Mouse (Mus musculus): ENCODE results near the gene Gnl1. TPM values are rescaled to one million over a fixed set of nuclear protein-coding genes. Genes with fewer than 3 reads are reported as not detected.
A peak's percentile ranks its signal among the peaks of the same experiment; 100 is the strongest.
"Not testable (repeated sequence)": the region's sequence is repeated elsewhere in the genome, so short reads cannot be mapped to it uniquely, and the experiment has no call there.

Gene Gnl1
- total RNA-seq, 2 experiments from 2014 or later: 32.8 to 33.1 TPM

- DNase-seq: peak; percentile 83 to 87
- intact Hi-C loops (cut with DNase I): loop anchor here (1.0 to 5.0 kb wide), 2 partner anchors 56 to 161 kb away; no protein-coding TSS in a partner anchor
These were observed 14.0 kb downstream of the Gnl1 start for GRCm38 (mm10) chr17:35993675-35994074.

GRCm38 (mm10) chr17:35994175-35994878, 14.7 kb downstream of the Gnl1 start:
- intact Hi-C loops (cut with DNase I): loop anchor here (5.0 kb wide), 1 partner anchor 162 kb away; no protein-coding TSS in a partner anchor
- peak; percentile 84 to 86 for DNase-seq

DNA sequence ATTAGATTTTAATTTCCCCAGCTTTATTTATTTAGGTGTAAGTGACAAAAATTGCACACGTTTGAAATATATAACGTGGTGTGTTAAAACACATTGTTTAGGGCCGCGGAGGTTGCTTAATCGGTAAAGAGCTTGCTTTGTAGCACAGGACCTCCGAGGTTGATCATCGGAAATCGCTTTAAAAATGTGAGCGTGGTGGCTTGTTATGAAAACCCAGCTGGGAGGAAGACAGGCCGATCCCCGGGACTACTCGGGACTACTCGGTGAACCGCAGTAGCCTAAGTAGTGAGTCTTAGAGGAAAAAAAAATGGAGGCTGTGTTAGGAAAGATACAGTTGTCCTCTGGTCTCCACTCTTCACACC, 15.2 kb downstream of the Gnl1 start:
- intact Hi-C loops (cut with DNase I): loop anchor here (5.0 kb wide), 2 partner anchors 117 to 163 kb away; no protein-coding TSS in a partner anchor
- no peak for DNase-seq

DNA sequence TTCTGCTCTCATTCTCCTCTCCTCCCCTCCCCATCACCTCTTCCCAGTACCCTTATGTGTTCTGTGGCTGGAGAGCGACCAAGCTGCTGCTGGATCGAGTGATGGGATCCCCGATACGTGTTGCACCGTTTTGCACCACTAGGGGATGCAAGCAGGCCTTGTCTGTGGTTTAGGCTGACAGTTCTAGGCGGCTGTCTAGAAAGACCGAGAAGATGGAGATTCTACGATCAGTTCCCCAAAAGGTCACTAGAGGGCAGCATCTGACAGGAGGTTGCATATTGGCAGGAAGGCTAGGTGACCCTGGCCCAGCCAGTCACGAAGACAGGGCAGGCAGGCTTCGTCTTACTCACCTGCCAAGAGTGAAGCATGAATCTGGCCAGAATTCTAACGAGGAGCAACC, 17.3 kb downstream of the Gnl1 start:
- intact Hi-C loops (cut with DNase I): loop anchor here (1.0 to 5.0 kb wide), 3 partner anchors 38 to 194 kb away; partner anchors contain the start of gene H2-T3
- peak; percentile 98 to 99 for DNase-seq

- DNase-seq: peak in 1 of 2 experiments; percentile 11
- intact Hi-C loops (cut with DNase I): loop anchor here (1.0 to 5.0 kb wide), 3 partner anchors 37 to 193 kb away; partner anchors contain the start of gene H2-T3
These were observed 18.3 kb downstream of the Gnl1 start for GRCm38 (mm10) chr17:35997713-35998510.

- no peak for DNase-seq
- intact Hi-C loops (cut with DNase I): loop anchor here (5.0 kb wide), 1 partner anchor 114 kb away; no protein-coding TSS in a partner anchor
These were observed 19.1 kb downstream of the Gnl1 start for GRCm38 (mm10) chr17:35998545-35999305.

- intact Hi-C loops (cut with DNase I): loop anchor here (5.0 kb wide), 1 partner anchor 113 kb away; no protein-coding TSS in a partner anchor
- DNase-seq: peak in 1 of 2 experiments; percentile 28
These were observed 19.7 kb downstream of the Gnl1 start for GRCm38 (mm10) chr17:35999356-35999755.

DNA sequence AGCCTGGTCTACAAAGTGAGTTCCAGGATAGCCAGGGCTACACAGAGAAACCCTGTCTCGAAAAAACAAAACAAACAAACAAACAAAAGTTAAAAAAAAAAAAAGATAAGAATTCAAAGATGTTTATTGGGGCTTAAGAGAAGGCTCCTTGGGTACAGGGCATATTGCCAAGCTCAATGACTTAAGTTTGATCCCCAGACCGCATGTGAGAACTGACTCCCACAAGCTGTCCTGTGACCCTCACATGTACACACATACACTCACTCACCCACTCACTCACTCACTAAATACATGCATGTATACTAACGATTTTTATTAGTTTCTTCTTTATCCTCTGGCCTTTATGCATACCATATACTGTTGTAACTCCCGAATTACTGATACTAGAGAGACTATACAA, 20.7 kb downstream of the Gnl1 start:
- intact Hi-C loops (cut with DNase I): no loop called here
- DNase-seq: no peak

DNA sequence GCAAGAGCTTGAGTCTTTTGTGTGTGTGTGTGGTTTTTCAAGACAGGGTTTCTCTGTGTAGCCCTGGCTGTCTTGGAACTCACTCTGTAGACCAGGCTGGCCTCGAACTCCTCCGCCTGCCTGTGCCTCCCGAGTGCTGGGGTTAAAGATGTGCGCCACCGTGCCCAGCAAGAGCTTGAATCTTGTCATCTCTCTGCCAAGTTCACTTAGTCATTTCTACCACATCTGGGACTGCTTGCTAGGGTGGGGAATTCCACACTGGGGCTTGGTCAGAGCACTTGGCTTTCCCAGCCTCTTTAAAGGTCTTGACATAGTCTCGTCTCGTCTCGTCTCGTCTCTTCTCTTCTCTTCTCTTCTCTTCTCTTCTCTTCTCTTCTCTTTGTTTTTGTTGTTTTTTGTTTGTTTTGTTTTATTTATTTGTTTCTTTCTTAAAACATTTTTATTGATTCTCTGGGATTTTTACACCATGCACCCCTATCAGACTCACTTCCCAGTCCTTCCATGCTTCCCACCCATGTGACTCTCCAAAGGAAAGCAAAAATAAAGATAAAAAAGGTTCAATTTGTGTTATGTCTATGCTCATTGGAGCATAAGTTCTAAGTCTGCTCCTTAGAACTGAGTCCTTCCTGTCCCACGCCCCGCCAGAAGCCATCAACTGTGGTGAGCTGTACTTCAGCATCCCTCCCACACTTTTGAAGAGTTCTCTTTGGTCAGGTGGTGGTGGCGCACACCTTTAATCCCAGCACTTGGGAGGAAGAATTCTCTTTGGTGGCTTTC, 21.7 kb downstream of the Gnl1 start:
- no peak for DNase-seq
- intact Hi-C loops (cut with DNase I): no loop called here

GRCm38 (mm10) chr17:36001966-36002365, 22.3 kb downstream of the Gnl1 start:
- no peak for DNase-seq
- intact Hi-C loops (cut with DNase I): no loop called here

DNA sequence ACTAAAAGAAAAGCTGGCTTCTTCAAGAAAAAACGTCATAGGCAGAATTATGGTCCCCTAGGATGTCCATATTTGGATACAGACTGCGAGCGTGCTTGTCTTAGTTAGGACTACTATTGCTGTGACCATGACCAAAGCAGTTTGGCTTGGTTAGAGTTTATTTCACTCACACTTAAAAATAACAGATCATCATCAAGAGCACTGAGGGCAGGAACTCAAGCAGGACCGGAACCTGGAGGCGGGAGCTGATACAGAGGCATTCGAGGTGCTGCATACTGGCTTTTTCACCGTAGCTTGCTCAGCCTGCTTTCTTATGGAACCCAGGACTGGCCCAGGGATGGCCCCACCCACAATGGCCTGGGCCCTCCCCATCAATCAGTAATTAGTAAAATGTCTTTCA, 23.7 kb downstream of the Gnl1 start:
- DNase-seq: no peak

GRCm38 (mm10) chr17:36004409-36004808, 24.8 kb downstream of the Gnl1 start:
- DNase-seq; intact Hi-C loops (cut with DNase I): not testable (repeated sequence)

More for the DNA sequence above, 23.7 kb downstream of the Gnl1 start:
- intact Hi-C loops (cut with DNase I): no loop called here

DNA sequence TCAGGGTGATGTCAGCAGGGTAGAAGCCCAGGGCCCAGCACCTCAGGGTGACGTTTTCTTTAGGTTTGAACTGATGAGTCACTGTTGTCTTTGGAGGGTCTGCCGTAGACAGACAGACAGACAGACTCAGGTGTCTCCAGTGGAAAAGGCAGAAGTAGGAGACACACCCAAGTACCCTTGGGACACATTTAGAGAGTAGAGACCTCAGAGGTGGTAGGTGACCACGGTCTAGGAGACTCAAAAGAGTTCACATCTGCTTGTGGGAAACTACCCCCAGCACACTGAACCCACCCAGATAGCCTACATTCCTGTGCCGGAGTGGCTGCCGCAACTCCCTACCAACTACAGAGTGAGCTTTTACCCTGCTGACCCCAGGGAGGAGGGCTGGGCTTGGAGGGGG, 35.3 kb downstream of the Gnl1 start:
- intact Hi-C loops (cut with DNase I): no loop called here

GRCm38 (mm10) chr17:36017046-36017445, 37.4 kb downstream of the Gnl1 start:
- DNase-seq: no peak
- intact Hi-C loops (cut with DNase I): no loop called here

More for the DNA sequence above, 35.3 kb downstream of the Gnl1 start:
- DNase-seq: no peak

DNA sequence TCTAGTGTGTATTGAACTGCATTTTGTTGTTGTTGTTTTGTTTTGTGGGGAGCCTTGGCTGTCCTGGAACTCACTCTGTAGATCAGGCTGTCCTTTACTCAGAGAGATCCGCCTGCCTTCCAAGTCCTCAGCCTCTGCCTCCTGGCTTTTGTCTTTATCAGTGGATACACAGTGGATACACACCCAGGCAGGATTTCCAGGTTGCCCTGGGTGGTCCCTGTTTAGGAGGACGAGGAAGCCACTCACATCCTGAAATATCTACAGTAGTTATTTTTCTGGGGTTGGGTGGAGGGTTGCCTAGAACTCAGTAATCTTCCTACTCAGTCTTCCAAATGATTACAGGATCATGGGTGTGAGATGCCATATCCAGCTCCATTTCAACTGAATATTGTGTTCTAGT, 39.3 kb downstream of the Gnl1 start:
- intact Hi-C loops (cut with DNase I): no loop called here
- no peak for DNase-seq

- intact Hi-C loops (cut with DNase I): no loop called here
- DNase-seq: no peak
These were observed 39.9 kb downstream of the Gnl1 start for GRCm38 (mm10) chr17:36019519-36019918.

DNA sequence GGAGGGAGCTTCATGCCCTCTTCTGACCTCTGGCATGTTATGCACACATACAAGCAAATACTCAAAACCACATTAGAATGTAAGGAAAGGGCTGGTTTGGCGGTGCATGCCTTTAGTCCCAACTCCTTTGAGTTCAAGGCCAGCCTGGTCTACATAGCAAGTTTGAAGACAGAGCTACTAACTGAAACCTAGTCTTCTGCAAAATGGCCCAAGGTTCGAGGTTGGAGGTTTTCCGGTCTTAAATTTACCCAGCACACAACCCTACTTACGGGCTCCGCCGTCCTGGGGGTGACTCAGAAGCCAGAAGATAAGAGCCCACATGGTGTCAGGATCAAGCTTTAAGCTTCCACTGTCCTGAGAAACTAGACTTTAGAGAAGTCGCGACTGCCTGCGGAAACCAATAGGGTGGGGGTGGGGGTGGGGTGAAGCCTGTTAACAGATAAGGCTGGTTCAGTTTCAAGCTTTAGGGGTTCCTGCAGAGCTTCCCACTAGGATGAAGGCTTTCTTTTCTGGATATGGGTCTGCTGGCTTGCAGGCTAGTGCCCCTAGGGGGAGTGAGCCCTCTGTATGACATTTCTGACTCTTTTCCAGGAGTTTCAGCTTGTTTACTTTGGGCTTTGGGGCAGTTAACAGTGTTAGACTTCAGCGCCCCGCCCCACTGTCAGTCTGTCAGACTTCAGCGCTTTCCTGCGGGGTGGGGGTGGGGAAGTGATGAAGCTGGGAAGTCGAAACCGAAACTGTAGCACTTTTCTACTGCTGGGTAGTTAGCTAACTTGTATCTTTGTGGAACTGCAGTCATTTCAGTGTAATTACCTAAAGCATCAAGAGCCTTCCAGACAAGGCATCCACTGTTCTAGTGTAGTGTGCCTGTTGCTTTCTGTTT, 40.8 kb downstream of the Gnl1 start, which contains the start of gene H2-T24:
Gene H2-T24 (minus strand): TSS at position 370 of the 883 bp plus-strand sequence.
- intact Hi-C loops (cut with DNase I): no loop called here
- peak; percentile 79 to 80 for DNase-seq

GRCm38 (mm10) chr17:36021309-36021708, 41.7 kb downstream of the Gnl1 start:
- no peak for DNase-seq
- intact Hi-C loops (cut with DNase I): no loop called here

- DNase-seq: no peak
- intact Hi-C loops (cut with DNase I): no loop called here
These were observed 42.4 kb downstream of the Gnl1 start for GRCm38 (mm10) chr17:36022098-36022497.
